Mouse (Mus musculus): Measurements from ENCODE around the gene Frs2.
"Not testable (repeated sequence)": the region's sequence is repeated elsewhere in the genome, so short reads cannot be mapped to it uniquely, and the experiment has no call there.

Gene Frs2

GRCm38 (mm10) chr10:117147463-117148360, 622 bp downstream of the Frs2 start:
- in situ Hi-C loops (cut with MboI; ENCODE audit: low sequenced_read_pairs) = no loop called here

DNA sequence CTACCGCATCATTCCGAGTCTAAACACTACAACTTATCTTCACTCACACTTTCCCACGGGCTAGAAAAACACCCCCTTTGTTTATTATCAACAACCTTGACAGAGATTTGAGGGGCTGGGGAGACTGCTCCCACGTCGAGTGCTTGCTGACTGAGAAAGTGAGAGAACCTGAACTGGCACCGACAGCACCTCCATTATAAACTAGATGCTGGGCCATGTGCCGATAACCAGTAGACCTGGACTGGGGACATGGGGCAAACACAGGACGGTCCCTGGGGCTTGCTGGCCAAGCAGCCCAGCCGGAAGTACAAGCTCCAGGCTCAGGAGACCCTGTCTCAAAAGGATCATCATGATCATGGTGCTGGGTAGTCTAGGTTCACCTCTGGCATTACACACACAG, 1.9 kb downstream of the Frs2 start:
- in situ Hi-C loops (cut with MboI; ENCODE audit: low sequenced_read_pairs) = no loop called here

GRCm38 (mm10) chr10:117145546-117146265, 2.6 kb downstream of the Frs2 start:
- in situ Hi-C loops (cut with MboI; ENCODE audit: low sequenced_read_pairs) = no loop called here

- in situ Hi-C loops (cut with MboI; ENCODE audit: low sequenced_read_pairs) = no loop called here
Measured at GRCm38 (mm10) chr10:117144628-117145027, 3.7 kb downstream of the Frs2 start.

DNA sequence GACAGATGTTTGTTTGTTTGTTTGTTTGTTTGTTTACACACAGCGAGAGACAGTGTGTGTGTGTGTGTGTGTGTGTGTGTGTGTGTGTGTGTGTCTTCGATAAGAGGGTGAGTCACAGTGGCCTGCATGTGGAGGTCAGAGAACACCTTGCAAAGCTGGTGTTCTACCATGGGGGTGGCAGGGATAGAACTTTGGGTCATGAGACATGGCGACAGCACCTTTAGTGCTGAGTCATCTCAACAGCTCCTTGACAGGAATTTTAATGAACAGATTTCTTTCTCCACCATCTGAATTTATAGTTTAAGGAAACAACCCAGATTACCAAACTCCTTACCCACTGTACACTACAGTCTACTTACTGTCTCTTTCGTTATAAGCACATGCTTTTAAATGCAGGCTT, 4.3 kb downstream of the Frs2 start:
- in situ Hi-C loops (cut with MboI; ENCODE audit: low sequenced_read_pairs) = no loop called here

DNA sequence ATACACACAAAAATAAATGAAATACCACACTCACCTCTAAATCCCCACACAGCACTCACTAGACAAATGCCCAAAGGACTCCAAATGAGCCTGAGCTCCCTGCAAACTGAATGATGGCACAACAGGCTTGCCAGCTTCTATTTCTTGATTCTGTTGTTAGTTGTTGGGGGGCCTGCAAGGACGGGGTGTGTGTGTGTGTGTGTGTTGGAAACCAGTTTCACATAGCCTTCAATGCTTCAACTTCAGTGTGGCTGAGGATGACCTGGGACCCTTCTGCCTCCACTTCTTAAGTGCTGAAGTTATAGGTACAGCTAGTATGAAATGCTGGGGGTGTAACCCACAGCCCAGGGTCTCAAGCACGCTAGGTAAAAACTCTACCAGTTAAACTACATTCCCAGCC, 5.0 kb downstream of the Frs2 start:
- in situ Hi-C loops (cut with MboI; ENCODE audit: low sequenced_read_pairs) = no loop called here

- in situ Hi-C loops (cut with MboI; ENCODE audit: low sequenced_read_pairs) = no loop called here
Measured at GRCm38 (mm10) chr10:117141939-117142552, 6.3 kb downstream of the Frs2 start.

DNA sequence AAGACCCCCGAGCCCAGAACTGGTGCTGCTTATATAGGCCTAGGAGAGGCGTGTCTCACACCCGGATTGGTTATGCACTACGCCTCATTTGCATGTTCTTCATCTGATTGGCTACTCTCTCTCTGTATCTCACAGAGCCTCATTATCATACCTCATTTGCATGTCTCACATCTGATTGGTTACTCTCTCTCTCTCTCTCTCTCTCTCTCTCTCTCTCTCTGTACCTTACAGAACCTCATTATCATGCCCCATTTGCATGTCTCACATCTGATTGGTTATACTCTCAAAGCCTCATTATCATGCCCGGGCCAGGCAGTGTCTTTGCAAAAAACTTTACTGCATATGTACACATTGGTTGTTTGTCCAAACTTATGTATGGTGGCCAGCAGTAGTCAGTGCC, 16.8 kb downstream of the Frs2 start:
- in situ Hi-C loops (cut with MboI; ENCODE audit: low sequenced_read_pairs) = not testable (repeated sequence)

DNA sequence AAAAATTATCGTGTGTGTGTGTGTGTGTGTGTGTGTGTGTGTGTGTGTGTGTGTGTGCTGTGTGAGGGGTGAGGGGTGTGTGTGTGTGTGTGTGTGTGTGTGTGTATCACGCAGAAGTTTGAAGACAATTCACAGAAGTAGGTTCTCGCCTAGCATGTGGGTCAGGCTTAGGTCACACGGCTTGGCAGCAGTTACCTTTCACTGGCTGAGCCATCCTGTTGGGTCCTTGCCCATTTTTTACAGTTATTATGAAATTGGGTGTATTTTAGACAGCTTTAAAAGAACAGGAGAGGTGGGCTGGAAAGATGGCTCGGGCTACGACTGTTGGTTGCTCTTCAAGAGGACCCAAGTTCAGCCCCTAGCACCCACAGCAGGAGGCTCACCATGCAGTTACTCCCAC, 18.3 kb downstream of the Frs2 start:
- in situ Hi-C loops (cut with MboI; ENCODE audit: low sequenced_read_pairs) = no loop called here

GRCm38 (mm10) chr10:117128693-117129092, 19.6 kb downstream of the Frs2 start:
- in situ Hi-C loops (cut with MboI; ENCODE audit: low sequenced_read_pairs) = no loop called here

DNA sequence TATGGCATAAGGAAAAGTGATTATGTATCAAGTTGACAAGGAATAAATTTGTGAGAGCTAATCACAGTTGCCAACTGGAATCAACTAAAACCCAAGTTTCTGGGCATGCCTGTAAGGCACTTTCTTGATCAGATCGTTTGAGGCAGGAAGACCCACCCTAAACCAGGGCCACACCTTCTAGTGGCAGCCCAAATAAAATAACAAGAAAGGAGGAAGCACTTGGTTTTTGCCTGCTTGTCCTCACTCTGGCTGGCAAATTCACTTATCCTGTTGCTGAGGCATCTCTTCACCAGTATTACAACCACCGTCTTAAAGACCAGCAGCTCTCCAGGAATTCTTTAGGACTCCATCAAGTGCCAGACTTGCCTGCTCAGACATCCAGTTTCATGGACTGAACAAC, 20.9 kb downstream of the Frs2 start:
- in situ Hi-C loops (cut with MboI; ENCODE audit: low sequenced_read_pairs) = no loop called here

- in situ Hi-C loops (cut with MboI; ENCODE audit: low sequenced_read_pairs) = no loop called here
Measured at GRCm38 (mm10) chr10:117126719-117127118, 21.6 kb downstream of the Frs2 start.

DNA sequence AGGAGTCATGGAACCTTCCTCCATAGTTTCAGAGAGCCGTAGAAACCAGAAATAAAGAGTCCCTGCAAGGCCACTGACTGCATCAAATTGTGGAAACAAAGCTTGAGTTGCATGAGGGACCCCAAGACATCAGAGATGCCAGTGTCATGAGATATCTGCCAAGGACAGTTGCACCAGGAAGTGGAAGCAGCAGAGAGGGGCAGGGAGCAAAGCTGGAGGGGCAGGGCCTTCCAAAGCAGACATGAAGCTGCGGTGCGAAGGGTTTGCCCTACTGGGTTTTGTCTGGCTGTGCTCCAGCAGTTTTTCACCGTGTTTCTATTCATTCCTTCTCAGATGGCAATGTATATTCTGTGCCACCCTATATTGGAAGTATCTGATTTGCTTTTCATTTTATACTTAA, 22.1 kb downstream of the Frs2 start:
- in situ Hi-C loops (cut with MboI; ENCODE audit: low sequenced_read_pairs) = no loop called here

GRCm38 (mm10) chr10:117121448-117121847, 26.9 kb downstream of the Frs2 start:
- in situ Hi-C loops (cut with MboI; ENCODE audit: low sequenced_read_pairs) = no loop called here

GRCm38 (mm10) chr10:117120051-117120666, 28.2 kb downstream of the Frs2 start:
- in situ Hi-C loops (cut with MboI; ENCODE audit: low sequenced_read_pairs) = no loop called here

- in situ Hi-C loops (cut with MboI; ENCODE audit: low sequenced_read_pairs) = no loop called here
Measured at GRCm38 (mm10) chr10:117119531-117119930, 28.8 kb downstream of the Frs2 start.

GRCm38 (mm10) chr10:117118421-117118831, 29.9 kb downstream of the Frs2 start:
- in situ Hi-C loops (cut with MboI; ENCODE audit: low sequenced_read_pairs) = no loop called here

GRCm38 (mm10) chr10:117115652-117116051, 32.7 kb downstream of the Frs2 start:
- in situ Hi-C loops (cut with MboI; ENCODE audit: low sequenced_read_pairs) = no loop called here

- in situ Hi-C loops (cut with MboI; ENCODE audit: low sequenced_read_pairs) = no loop called here
Measured at GRCm38 (mm10) chr10:117112545-117112944, 35.8 kb downstream of the Frs2 start.

- in situ Hi-C loops (cut with MboI; ENCODE audit: low sequenced_read_pairs) = no loop called here
Measured at GRCm38 (mm10) chr10:117111455-117111854, 36.9 kb downstream of the Frs2 start.

- in situ Hi-C loops (cut with MboI; ENCODE audit: low sequenced_read_pairs) = no loop called here
Measured at GRCm38 (mm10) chr10:117110271-117110670, 38.1 kb downstream of the Frs2 start.
